Mouse (Mus musculus) adrenal gland, postnatal 25 days (tissue): ENCODE data around the gene Srbd1. TPM values are rescaled to one million over a fixed set of nuclear protein-coding genes. Genes with fewer than 3 reads are reported as not detected.

Experiments used
- DNase-seq: peaks from one replicate; pipeline ENCODE4 v3.0.0; 2021; ENCODE audit warnings: mixed read lengths
- total RNA-seq: library from RNA; stranded (reverse); gene quantifications from 2 replicates; pipeline ENCODE4 v1.2.3, GENCODE M21; 2021

The Srbd1 gene
- total RNA-seq, 1 experiment from 2014 or later, result 25.5 TPM

- peak; percentile 18 for DNase-seq
Measured at GRCm38 (mm10) chr17:86144537-86145078, 367 bp downstream of the Srbd1 start.

GRCm38 (mm10) chr17:86135835-86136234, 9.1 kb downstream of the Srbd1 start:
- DNase-seq, result no peak

GRCm38 (mm10) chr17:86134461-86134860, 10.5 kb downstream of the Srbd1 start:
- DNase-seq, result peak; percentile 18

- no peak for DNase-seq
Measured at GRCm38 (mm10) chr17:86132534-86132933, 12.4 kb downstream of the Srbd1 start.

GRCm38 (mm10) chr17:86128198-86128597, 16.8 kb downstream of the Srbd1 start:
- DNase-seq, result no peak

GRCm38 (mm10) chr17:86125908-86126307, 19.1 kb downstream of the Srbd1 start:
- DNase-seq, result no peak

GRCm38 (mm10) chr17:86123146-86123545, 21.8 kb downstream of the Srbd1 start:
- DNase-seq, result no peak

- no peak for DNase-seq
Measured at GRCm38 (mm10) chr17:86096875-86097274, 48.1 kb downstream of the Srbd1 start.

- no peak for DNase-seq
Measured at GRCm38 (mm10) chr17:86093124-86093523, 51.9 kb downstream of the Srbd1 start.

GRCm38 (mm10) chr17:86091631-86092030, 53.3 kb downstream of the Srbd1 start:
- DNase-seq, result no peak

GRCm38 (mm10) chr17:86089893-86090588, 54.9 kb downstream of the Srbd1 start:
- DNase-seq, result no peak

- DNase-seq, result no peak
Measured at GRCm38 (mm10) chr17:86087922-86088321, 57.1 kb downstream of the Srbd1 start.

GRCm38 (mm10) chr17:86086191-86086590, 58.8 kb downstream of the Srbd1 start:
- DNase-seq, result no peak

- DNase-seq, result no peak
Measured at GRCm38 (mm10) chr17:86083207-86083606, 61.8 kb downstream of the Srbd1 start.

GRCm38 (mm10) chr17:86078060-86078459, 66.9 kb downstream of the Srbd1 start:
- no peak for DNase-seq

GRCm38 (mm10) chr17:86067444-86067843, 77.5 kb downstream of the Srbd1 start:
- no peak for DNase-seq

GRCm38 (mm10) chr17:86065833-86066232, 79.1 kb downstream of the Srbd1 start:
- no peak for DNase-seq

GRCm38 (mm10) chr17:86063461-86063860, 81.5 kb downstream of the Srbd1 start:
- DNase-seq, result peak; percentile 55

- DNase-seq, result no peak
Measured at GRCm38 (mm10) chr17:86060911-86061310, 84.1 kb downstream of the Srbd1 start.

GRCm38 (mm10) chr17:86040221-86040984, 104.6 kb downstream of the Srbd1 start:
- no peak for DNase-seq

- no peak for DNase-seq
Measured at GRCm38 (mm10) chr17:86039741-86040140, 105.2 kb downstream of the Srbd1 start.

GRCm38 (mm10) chr17:86038211-86038648, 106.7 kb downstream of the Srbd1 start:
- DNase-seq, result no peak

- DNase-seq, result no peak
Measured at GRCm38 (mm10) chr17:86035576-86035975, 109.4 kb downstream of the Srbd1 start.
